Mouse (Mus musculus): ENCODE results near the gene Prkrip1.

DNA sequence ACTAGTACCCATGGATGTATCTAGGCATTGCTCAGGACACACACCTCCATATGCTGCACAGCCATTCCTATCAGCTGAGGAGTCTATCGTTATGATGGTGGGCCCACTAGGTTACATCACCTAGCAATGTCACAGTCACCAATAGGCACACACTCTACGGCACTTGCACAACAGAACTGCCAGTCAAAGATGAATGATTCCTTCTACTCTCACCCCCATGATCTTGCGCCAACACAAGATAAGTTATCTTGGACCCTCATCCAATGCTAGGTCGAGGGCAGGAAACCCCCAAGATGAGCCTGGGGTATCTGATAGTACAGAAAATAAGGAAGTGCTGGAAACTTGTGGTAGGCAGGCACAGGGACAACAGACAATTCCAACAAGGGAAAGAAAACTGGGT lies 15.9 kb downstream of the Prkrip1 start:
- no peak for TF ChIP-seq EP300 (IDR thresholded peaks at IDR 0.05; ENCODE audit: low read depth)
- no peak for TF ChIP-seq CTCF (IDR thresholded peaks at IDR 0.05; ENCODE audit: low read depth)
